Mouse (Mus musculus): Measurements from ENCODE around the gene Dll3.

Dll3 gene

DNA sequence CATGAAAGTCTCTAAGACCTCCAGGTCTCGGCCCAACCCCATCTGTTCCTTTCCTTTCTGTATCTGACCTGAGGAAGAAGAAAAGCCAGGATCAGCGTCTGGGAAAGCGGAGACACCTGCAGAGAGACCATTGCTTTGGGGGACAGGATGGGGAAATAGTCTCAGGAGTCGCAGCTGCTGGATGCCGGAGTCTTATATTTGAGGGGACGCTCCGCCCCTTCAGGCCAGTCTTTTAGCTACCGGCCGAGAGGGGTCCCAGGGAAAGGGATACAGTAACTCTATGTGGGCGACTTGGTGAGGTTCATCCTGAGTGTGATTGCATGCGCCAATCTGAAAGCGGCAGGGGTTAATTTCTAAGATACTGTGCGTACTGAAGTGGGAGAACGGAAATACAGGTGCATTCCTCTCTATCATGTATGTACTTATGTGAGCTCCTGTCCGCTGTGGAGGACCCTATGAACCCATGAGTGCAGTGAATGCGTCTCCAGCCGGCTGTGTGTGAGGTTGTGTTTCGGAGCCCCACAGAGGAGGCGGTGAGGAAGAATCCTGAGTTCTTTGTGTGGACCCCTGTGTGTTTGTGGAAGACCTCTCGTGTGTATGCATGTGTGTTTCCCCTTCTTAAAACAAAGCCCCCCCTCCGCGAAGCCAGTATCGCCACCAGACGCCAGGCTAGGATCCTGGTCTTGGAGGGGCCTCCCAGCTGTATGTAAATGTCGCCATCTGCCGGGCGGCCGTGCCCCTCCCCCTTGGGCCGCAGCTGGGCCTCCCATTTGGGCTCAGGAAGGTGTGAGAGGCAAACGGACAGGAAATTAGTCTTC lies at the start of gene Dll3:
Dll3 (minus strand) TSS at position 623 of the 818 bp plus-strand sequence.
- peak in 1 of 2 experiments; percentile 48 for DNase-seq

DNA sequence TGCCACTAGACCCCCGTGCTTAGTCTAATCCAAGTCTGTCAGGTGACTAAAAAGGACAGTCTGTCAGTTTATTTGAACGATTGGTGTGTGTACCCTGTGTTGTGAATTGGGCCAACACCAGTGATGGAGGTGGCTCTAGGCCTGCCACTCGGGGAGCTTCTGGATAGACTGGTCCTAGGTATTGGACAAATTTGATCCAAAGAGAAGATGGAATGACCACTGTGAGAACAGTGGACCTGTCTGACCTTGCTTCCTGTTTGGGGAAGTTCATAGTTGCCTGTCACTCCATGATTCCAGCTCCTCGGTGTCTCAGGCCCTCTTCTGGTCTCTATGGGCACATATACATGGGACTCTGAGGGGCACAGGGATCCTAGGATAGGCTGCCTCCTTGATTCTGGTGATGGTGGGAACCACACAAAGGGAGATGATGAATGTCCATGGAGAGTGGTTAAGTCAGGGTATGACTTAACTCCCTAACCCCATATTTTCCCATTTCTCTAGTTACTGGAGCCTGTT lies 49.7 kb upstream of the Dll3 start:
- DNase-seq = no peak

- DNase-seq = peak; percentile 96 to 97
Observed at GRCm38 (mm10) chr7:28350155-28350883, 48.3 kb upstream of the Dll3 start, which contains the start of gene Rps16. Gene Rps16, plus strand, starts transcription at chr7:28350652.

GRCm38 (mm10) chr7:28348601-28349000 lies 46.6 kb upstream of the Dll3 start:
- DNase-seq = no peak

GRCm38 (mm10) chr7:28347746-28348145 lies 45.7 kb upstream of the Dll3 start:
- DNase-seq = no peak

- peak; percentile 14 to 64 for DNase-seq
Observed at GRCm38 (mm10) chr7:28344637-28345036, 42.6 kb upstream of the Dll3 start.

DNA sequence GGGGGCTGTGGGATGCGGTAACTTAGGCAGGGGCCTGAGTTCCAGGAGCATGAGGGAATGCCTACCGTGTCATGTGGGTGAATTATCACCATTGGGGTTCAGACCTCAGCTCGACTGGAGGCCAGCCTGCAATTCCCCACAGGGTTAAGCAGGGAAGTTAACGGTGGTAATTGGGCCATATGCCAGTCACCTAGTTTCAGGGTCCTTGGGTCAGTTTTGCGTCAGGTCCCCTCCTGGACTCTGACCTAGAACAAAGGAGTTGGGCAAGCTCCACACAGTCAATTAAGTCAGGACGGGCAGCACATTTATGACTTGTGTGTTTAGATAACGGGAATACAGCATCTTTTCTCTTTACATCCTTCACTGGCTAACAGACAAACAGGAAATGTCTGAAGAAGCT lies 39.3 kb upstream of the Dll3 start:
- no peak for DNase-seq

DNA sequence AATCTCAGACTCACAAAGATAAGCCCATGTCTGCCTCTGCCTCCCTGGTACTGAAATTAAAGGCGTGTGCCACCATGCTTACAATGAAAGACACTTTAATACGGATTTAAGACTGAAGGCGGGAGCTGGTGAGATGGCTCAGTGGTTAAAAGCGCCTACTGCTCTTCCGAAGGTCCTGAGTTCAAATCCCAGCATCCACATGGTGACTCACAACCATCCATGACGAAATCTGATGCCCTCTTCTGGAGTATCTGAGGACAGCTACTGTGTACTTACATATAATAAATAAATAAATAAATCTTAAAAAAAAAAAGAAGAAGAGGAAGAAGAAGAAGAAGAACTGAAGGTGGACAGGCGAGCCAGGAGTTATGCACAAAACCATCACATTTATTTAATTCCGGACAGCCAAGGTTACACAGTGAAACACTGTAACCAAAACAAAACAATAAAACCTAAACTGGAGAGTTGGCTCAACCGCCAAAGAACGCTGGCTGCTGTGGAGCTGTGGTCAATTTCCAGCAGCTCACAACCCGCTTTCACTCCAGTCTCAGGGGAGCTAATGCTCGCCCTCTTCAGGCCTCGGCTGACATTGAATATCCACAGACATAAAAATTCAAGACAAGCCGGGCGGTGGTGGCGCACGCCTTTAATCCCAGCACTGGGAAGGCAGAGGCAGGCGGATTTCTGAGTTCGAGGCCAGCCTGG lies 37.3 kb upstream of the Dll3 start:
- peak; percentile 63 to 66 for DNase-seq

- DNase-seq = peak; percentile 98
Observed at GRCm38 (mm10) chr7:28338108-28338998, 36.3 kb upstream of the Dll3 start, which contains the start of gene Supt5. Gene Supt5, minus strand, starts transcription at chr7:28338746.

DNA sequence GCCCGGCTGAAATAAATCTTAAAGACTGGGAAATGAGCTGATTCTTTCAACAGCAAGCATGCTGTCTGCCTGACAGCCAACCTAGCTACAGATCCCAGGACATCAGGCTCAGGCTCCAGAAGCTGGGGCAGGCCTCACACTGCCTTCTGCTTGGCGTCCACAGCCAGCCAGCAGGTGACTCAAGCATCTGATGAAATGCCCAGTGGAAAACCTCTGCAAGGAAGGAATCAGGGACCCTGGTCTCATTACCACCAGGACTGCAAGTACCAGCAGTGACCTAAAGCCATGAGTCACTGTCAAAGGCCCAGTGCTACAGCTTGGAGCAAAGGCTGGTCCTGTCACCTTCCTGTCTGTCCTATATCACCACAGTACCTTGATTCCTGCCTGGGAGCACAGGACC lies 33.4 kb upstream of the Dll3 start:
- no peak for DNase-seq

DNA sequence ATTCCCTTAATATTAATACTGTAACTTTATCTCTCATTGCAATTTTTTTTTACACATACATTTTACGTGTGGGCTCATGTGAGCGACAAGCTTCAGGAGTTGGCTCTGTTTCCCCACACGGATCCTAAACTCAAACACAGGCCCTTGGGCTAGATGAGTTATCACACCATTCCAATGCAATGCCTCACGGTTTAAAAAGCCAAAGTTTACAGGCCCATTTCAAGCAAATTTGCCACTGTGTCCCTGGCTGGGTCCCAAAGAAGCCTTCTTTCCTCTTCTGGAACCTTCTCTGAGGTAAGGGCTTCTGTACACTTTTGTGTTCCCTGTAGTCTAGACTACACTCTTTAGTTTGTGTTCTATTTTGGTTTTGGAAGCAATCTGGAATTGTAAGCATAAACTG lies 32.5 kb upstream of the Dll3 start:
- no peak for DNase-seq

DNA sequence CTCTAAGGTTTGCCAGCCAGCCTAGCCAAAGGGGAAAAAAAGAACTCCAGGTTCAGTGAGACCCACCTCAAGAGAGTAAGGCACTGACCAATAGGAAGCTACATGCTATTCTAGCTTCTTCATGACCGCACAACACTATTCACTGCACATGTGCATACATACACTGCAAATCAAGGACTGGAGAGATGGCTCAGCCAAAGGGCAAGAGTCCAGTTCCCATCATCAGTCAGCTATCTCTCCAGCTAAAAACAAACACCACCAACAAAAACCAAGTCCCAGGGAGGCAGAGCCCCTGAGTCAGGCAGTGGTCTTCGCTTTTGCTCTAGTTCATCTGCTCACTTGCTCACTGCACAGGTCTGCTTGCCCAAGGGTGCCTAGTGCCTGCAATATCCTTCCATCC lies 26.2 kb upstream of the Dll3 start:
- no peak for DNase-seq

- DNase-seq = no peak
Observed at GRCm38 (mm10) chr7:28326457-28326856, 24.4 kb upstream of the Dll3 start.

GRCm38 (mm10) chr7:28325293-28325692 lies 23.3 kb upstream of the Dll3 start:
- no peak for DNase-seq

- DNase-seq = peak; percentile 46 to 56
Observed at GRCm38 (mm10) chr7:28321974-28322720, 20.1 kb upstream of the Dll3 start.

DNA sequence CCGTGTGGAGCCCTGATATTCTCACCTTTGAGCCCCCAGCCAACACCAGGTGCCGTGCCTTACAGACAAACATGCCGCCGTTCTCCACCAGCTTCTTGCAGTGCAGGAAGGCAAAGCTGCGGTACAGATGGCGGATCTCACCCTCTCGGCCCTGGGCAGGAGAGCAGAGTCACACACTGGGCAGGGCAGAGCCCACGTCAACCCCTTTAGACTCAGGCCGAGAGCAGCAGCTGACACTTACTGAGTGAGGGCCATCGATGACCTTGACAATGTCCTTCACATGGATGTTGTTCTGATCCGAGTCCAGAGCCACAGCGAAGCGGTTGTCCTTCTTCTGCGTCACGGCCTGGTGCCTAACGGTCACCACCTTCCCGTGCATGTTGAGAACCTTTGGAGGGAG lies 16.7 kb upstream of the Dll3 start:
- DNase-seq = no peak

DNA sequence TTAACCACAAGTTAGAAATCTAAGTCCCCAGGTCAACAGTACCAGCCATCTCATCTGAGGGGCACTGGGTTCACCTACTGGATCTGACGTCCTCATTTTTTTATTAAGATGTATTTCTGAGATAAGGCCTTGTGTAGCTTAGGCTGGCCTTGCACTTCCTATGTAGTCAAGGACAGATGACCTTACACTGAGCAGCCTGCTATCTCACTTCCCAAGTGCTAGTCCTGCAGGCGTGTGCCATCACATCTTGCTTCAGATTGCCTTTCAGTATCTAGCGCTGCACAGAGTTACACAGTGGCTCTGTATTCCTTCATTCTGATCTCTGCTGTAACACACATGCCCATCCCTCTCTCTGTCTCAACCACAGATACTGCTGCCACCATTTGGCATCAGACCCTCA lies 16.0 kb upstream of the Dll3 start:
- no peak for DNase-seq

DNA sequence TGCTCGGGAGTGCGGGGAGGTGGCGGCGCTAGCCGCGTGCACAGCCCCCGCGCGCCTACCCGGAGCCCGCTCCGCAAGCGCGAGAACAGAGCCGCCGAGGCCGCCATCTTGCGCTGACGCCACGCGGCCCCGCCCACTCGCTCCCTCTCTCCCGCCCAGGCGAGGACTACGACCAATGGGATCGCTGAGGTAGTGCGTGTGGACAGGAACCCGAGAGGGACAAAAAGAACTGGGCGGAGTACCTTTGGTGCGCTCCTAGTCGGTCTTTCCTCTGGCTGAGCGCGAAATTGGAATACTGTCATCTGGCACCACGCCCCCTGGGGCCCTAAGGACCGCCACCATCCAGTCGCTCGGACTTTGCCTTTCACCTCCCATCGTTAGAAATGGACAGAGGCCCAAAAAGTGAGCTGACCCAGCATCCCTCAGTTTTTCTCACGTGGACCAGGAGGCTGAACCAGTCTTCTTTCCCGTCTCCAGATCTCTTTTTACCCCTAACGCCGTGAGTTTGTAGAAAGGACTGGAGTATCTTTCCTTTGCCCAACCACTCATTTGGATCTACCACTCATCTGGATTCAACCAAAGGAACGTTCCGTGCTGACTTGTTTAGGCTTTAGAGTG lies 10.0 kb upstream of the Dll3 start, which contains the start of gene Timm50:
Timm50 (minus strand) TSS at position 147 of the 618 bp plus-strand sequence.
- DNase-seq = peak; percentile 97 to 98

DNA sequence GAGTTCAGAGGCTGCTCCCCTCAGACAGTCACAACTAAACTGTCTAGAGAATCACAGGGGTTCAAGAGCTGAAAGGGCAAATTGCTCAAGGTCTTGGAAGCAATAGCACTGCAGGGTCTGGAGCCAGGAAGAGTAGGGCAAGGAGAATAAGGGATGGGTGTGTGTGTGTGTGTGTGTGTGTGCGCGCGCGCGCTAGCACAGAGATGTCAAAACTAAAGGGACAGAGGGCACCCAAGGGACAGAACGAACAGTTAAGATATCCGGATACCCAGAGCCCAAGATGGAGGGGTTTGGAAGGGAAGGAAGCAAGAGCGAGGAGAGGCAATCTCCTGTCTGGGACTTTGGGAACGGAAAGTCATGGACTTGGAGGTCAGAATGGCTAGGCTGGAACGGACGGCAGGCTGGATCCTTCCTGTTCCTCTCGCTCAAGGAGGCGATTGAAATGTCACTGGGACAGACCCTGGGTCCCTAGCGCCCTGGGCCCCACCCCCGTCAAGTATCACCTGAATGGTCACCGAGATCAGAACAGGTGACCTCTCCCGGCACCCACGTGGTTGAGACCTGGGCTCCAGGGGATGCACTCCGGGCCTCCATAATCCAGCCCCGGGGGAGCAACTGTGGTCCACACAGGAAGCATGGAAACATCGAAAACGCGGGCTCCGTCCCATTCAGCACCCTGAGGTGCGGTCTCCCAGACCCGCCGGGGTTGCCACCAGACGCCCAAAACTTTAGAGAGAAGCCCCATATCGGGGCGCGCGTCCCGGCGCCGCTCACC lies 9.3 kb upstream of the Dll3 start:
- peak in 1 of 2 experiments; percentile 35 for DNase-seq

DNA sequence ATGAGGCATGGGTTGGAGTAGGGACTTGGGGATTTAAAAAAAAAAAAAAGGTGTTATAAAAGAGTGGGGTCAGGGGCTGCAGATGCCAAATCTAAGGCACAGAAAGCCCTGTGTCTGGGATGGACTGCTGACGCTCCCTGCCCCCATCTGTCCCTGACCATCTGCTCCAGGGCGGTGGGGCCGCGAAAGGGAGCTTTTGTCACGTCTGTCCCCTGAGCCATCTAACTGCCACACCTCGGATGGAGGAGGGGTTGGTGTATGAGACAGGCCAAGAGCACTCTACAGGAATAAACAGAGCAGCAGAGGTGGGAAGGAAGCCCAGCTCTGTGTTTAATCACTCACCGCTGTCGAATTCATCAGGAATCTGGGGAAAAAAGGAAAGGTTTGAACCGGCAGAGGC lies 7.7 kb upstream of the Dll3 start:
- no peak for DNase-seq
